Mouse (Mus musculus): ENCODE measurements around the gene Mapk10. TPM values are rescaled to one million over a fixed set of nuclear protein-coding genes. Genes with fewer than 3 reads are reported as not detected.

Gene Mapk10
- polyA plus RNA-seq, 1 experiment from 2014 or later: 132 TPM

- Histone ChIP-seq H3K4me2 (ENCODE audit: low read length) (no peak overlapping the region), H3K4me3 (ENCODE audit: low read depth, low read length) (no peak overlapping the region), H3K9ac (ENCODE audit: low read depth, low read length) (no peak overlapping the region), H3K36me3 (ENCODE audit: control insufficient read depth, insufficient read depth, low read length) (no peaks in the 10 kb centered on the region), H3K9me3 (replicated peaks; ENCODE audit: control insufficient read depth, low read length, poor library complexity, severe bottlenecking) (no peaks in the 10 kb centered on the region), H3K27ac (ENCODE audit: low read length) (no peak overlapping the region), H3K4me1 (ENCODE audit: control insufficient read depth, insufficient read depth, low read length) (no peaks in the 10 kb centered on the region), H3K27me3 (ENCODE audit: control insufficient read depth, insufficient read depth, low read depth, low read length) (no peaks in the 10 kb centered on the region)
- WGBS: 87% methylated on average over 12 of the region's 12 CpGs
- ATAC-seq: no peak
These were observed 307.1 kb downstream of the Mapk10 start for GRCm38 (mm10) chr5:102904066-102904465.

GRCm38 (mm10) chr5:102903487-102903886 lies 307.6 kb downstream of the Mapk10 start:
- WGBS: 83% methylated on average over 9 of the region's 9 CpGs
- no peak overlapping the region for H3K4me3 ChIP-seq (ENCODE audit: low read depth, low read length)
- no peaks in the 10 kb centered on the region for H3K4me1 ChIP-seq (ENCODE audit: control insufficient read depth, insufficient read depth, low read length)
- H3K27ac ChIP-seq (ENCODE audit: low read length): no peak overlapping the region
- H3K4me2 ChIP-seq (ENCODE audit: low read length): no peak overlapping the region
- no peaks in the 10 kb centered on the region for H3K36me3 ChIP-seq (ENCODE audit: control insufficient read depth, insufficient read depth, low read length)
- no peaks in the 10 kb centered on the region for H3K9me3 ChIP-seq (replicated peaks; ENCODE audit: control insufficient read depth, low read length, poor library complexity, severe bottlenecking)
- H3K9ac ChIP-seq (ENCODE audit: low read depth, low read length): no peak overlapping the region
- ATAC-seq: no peak
- H3K27me3 ChIP-seq (ENCODE audit: control insufficient read depth, insufficient read depth, low read depth, low read length): no peaks in the 10 kb centered on the region

- Histone ChIP-seq H3K9me3 (replicated peaks; ENCODE audit: control insufficient read depth, low read length, poor library complexity, severe bottlenecking) (no peaks in the 10 kb centered on the region), H3K4me1 (ENCODE audit: control insufficient read depth, insufficient read depth, low read length) (no peaks in the 10 kb centered on the region), H3K27me3 (ENCODE audit: control insufficient read depth, insufficient read depth, low read depth, low read length) (no peaks in the 10 kb centered on the region), H3K9ac (ENCODE audit: low read depth, low read length) (no peak overlapping the region), H3K27ac (ENCODE audit: low read length) (no peak overlapping the region), H3K36me3 (ENCODE audit: control insufficient read depth, insufficient read depth, low read length) (no peaks in the 10 kb centered on the region), H3K4me2 (ENCODE audit: low read length) (no peak overlapping the region), H3K4me3 (ENCODE audit: low read depth, low read length) (no peak overlapping the region)
- ATAC-seq: no peak
- WGBS: 70% methylated on average over 5 of the region's 5 CpGs
These were observed 310.0 kb downstream of the Mapk10 start for GRCm38 (mm10) chr5:102901176-102901575.

GRCm38 (mm10) chr5:102899680-102900215 lies 311.4 kb downstream of the Mapk10 start:
- Histone ChIP-seq H3K36me3 (ENCODE audit: control insufficient read depth, insufficient read depth, low read length) (no peaks in the 10 kb centered on the region), H3K27me3 (ENCODE audit: control insufficient read depth, insufficient read depth, low read depth, low read length) (no peaks in the 10 kb centered on the region), H3K4me2 (ENCODE audit: low read length) (no peak overlapping the region), H3K9ac (ENCODE audit: low read depth, low read length) (no peak overlapping the region), H3K27ac (ENCODE audit: low read length) (no peak overlapping the region), H3K4me1 (ENCODE audit: control insufficient read depth, insufficient read depth, low read length) (no peaks in the 10 kb centered on the region), H3K9me3 (replicated peaks; ENCODE audit: control insufficient read depth, low read length, poor library complexity, severe bottlenecking) (no peaks in the 10 kb centered on the region), H3K4me3 (ENCODE audit: low read depth, low read length) (no peak overlapping the region)
- ATAC-seq: peak; percentile 28; the same call in 1 of the 2 replicates
- WGBS: 42% methylated on average over 6 of the region's 6 CpGs

- no peak overlapping the region for H3K9ac ChIP-seq (ENCODE audit: low read depth, low read length)
- WGBS: 94% methylated on average over 4 of the region's 4 CpGs
- H3K4me1 ChIP-seq (ENCODE audit: control insufficient read depth, insufficient read depth, low read length): no peaks in the 10 kb centered on the region
- H3K36me3 ChIP-seq (ENCODE audit: control insufficient read depth, insufficient read depth, low read length): no peaks in the 10 kb centered on the region
- H3K9me3 ChIP-seq (replicated peaks; ENCODE audit: control insufficient read depth, low read length, poor library complexity, severe bottlenecking): no peaks in the 10 kb centered on the region
- H3K4me2 ChIP-seq (ENCODE audit: low read length): no peak overlapping the region
- H3K27me3 ChIP-seq (ENCODE audit: control insufficient read depth, insufficient read depth, low read depth, low read length): no peaks in the 10 kb centered on the region
- H3K27ac ChIP-seq (ENCODE audit: low read length): no peak overlapping the region
- no peak overlapping the region for H3K4me3 ChIP-seq (ENCODE audit: low read depth, low read length)
- ATAC-seq: no peak
These were observed 312.8 kb downstream of the Mapk10 start for GRCm38 (mm10) chr5:102898301-102898700.

- WGBS: 96% methylated on average over 11 of the region's 11 CpGs
- ATAC-seq: no peak
- H3K27ac ChIP-seq (ENCODE audit: low read length): no peak overlapping the region
- peaks cover 6% of the 10 kb centered on the region; the same call in 1 of the 2 replicates for H3K36me3 ChIP-seq (ENCODE audit: control insufficient read depth, insufficient read depth, low read length)
- H3K9ac ChIP-seq (ENCODE audit: low read depth, low read length): no peak overlapping the region
- no peaks in the 10 kb centered on the region for H3K4me1 ChIP-seq (ENCODE audit: control insufficient read depth, insufficient read depth, low read length)
- no peak overlapping the region for H3K4me2 ChIP-seq (ENCODE audit: low read length)
- no peaks in the 10 kb centered on the region for H3K27me3 ChIP-seq (ENCODE audit: control insufficient read depth, insufficient read depth, low read depth, low read length)
- no peaks in the 10 kb centered on the region for H3K9me3 ChIP-seq (replicated peaks; ENCODE audit: control insufficient read depth, low read length, poor library complexity, severe bottlenecking)
- no peak overlapping the region for H3K4me3 ChIP-seq (ENCODE audit: low read depth, low read length)
These were observed 318.9 kb downstream of the Mapk10 start for GRCm38 (mm10) chr5:102892226-102892625.

GRCm38 (mm10) chr5:102889163-102889488 lies 322.0 kb downstream of the Mapk10 start:
- H3K36me3 ChIP-seq (ENCODE audit: control insufficient read depth, insufficient read depth, low read length): peaks cover 6% of the 10 kb centered on the region; the same call in 1 of the 2 replicates
- no peaks in the 10 kb centered on the region for H3K4me1 ChIP-seq (ENCODE audit: control insufficient read depth, insufficient read depth, low read length)
- no peaks in the 10 kb centered on the region for H3K27me3 ChIP-seq (ENCODE audit: control insufficient read depth, insufficient read depth, low read depth, low read length)
- no peak for ATAC-seq
- H3K4me2 ChIP-seq (ENCODE audit: low read length): no peak overlapping the region
- no peak overlapping the region for H3K9ac ChIP-seq (ENCODE audit: low read depth, low read length)
- no peaks in the 10 kb centered on the region for H3K9me3 ChIP-seq (replicated peaks; ENCODE audit: control insufficient read depth, low read length, poor library complexity, severe bottlenecking)
- WGBS: 87% methylated on average over 2 of the region's 2 CpGs
- no peak overlapping the region for H3K27ac ChIP-seq (ENCODE audit: low read length)
- H3K4me3 ChIP-seq (ENCODE audit: low read depth, low read length): no peak overlapping the region

GRCm38 (mm10) chr5:102888482-102889162 lies 322.5 kb downstream of the Mapk10 start:
- Histone ChIP-seq H3K9ac (ENCODE audit: low read depth, low read length) (peak overlapping the region; percentile 16; the same call in 1 of the 2 replicates), H3K4me3 (ENCODE audit: low read depth, low read length) (no peak overlapping the region), H3K4me1 (ENCODE audit: control insufficient read depth, insufficient read depth, low read length) (no peaks in the 10 kb centered on the region), H3K36me3 (ENCODE audit: control insufficient read depth, insufficient read depth, low read length) (peaks cover 6% of the 10 kb centered on the region; the same call in 1 of the 2 replicates), H3K9me3 (replicated peaks; ENCODE audit: control insufficient read depth, low read length, poor library complexity, severe bottlenecking) (no peaks in the 10 kb centered on the region), H3K27me3 (ENCODE audit: control insufficient read depth, insufficient read depth, low read depth, low read length) (no peaks in the 10 kb centered on the region), H3K4me2 (ENCODE audit: low read length) (no peak overlapping the region), H3K27ac (ENCODE audit: low read length) (peak overlapping the region; percentile 5; the same call in 1 of the 2 replicates)
- 71% methylated on average over 14 of the region's 14 CpGs for WGBS
- no peak for ATAC-seq

GRCm38 (mm10) chr5:102875628-102876027 lies 335.5 kb downstream of the Mapk10 start:
- Histone ChIP-seq H3K27ac (ENCODE audit: low read length) (no peak overlapping the region), H3K9ac (ENCODE audit: low read depth, low read length) (no peak overlapping the region), H3K27me3 (ENCODE audit: control insufficient read depth, insufficient read depth, low read depth, low read length) (no peaks in the 10 kb centered on the region), H3K4me1 (ENCODE audit: control insufficient read depth, insufficient read depth, low read length) (peaks cover 5% of the 10 kb centered on the region; the same call in 1 of the 2 replicates), H3K4me3 (ENCODE audit: low read depth, low read length) (no peak overlapping the region), H3K36me3 (ENCODE audit: control insufficient read depth, insufficient read depth, low read length) (no peaks in the 10 kb centered on the region), H3K4me2 (ENCODE audit: low read length) (no peak overlapping the region), H3K9me3 (replicated peaks; ENCODE audit: control insufficient read depth, low read length, poor library complexity, severe bottlenecking) (no peaks in the 10 kb centered on the region)
- ATAC-seq: no peak
- 70% methylated on average over 16 of the region's 16 CpGs for WGBS
